Mouse (Mus musculus) right cerebral cortex, postnatal 14 days (tissue): ENCODE measurements around the gene Siah1b.
A peak's percentile ranks its signal among the peaks of the same experiment; 100 is the strongest.

ENCODE experiments used
- DNase-seq: peaks from one replicate; pipeline ENCODE4 v3.0.0; 2022

Gene Siah1b

DNA sequence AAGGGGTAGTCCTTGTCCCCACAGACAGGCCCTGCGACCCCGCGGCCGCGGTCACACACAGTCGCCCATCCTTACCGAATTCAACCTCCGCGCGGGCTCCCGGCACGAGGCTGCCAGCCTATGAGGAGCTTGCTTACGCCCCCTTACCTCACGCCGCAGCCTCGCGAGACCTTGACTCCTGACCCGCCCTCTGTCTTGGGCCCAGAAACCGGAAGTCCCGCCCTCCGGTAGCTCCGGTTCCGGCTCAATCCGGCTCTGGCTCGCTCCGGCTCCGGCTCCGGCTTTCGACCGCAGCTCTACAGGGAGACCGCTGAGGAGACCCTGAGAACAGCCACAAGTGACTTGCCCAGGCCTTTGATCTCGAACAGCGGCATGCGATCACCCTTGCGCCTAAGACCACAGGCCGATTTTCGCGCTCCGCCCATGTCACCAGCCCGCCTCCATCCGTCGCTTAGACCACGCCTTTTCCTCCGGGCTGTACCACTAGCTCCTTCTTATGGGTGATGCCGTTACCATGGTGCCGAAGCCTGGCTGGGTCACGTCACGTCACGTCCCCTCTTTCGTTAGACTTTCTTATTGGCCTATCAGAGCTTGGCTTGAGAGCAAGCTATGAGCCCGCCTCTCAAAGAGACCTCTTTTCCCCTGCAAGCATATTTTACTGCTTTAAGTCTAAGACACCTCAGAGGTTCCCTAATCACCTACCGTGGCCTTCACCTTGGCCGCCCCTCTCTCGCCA lies at the start of gene Siah1b:
Gene Siah1b (minus strand): TSS at position 454 of the 736 bp plus-strand sequence.
- peak; percentile 87 for DNase-seq

DNA sequence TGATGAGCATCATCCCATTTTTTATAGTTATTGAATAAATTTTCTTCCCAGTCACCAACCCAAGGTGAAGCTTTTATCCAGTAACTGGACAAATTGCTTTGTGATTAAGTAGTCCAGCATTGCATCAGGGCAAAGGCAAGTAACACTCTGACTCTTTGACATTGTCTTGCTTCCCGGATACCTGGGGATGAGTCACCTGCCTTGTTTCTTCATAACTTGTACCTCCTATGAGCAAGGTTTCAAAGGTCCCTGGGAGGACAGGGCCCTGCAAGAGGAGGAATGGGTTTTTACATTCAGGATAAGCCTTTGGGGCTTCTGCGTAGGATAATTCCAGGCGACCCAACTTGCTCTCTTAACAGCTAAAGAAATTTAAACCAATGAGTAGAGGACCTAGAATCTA lies 47.6 kb upstream of the Siah1b start:
- no peak for DNase-seq

- no peak for DNase-seq
Measured at GRCm38 (mm10) chrX:164113744-164114143, 37.5 kb upstream of the Siah1b start.

GRCm38 (mm10) chrX:164111146-164111545 lies 34.9 kb upstream of the Siah1b start:
- no peak for DNase-seq

GRCm38 (mm10) chrX:164102656-164103055 lies 26.4 kb upstream of the Siah1b start:
- DNase-seq, result no peak

GRCm38 (mm10) chrX:164102198-164102597 lies 25.9 kb upstream of the Siah1b start:
- DNase-seq, result no peak

- DNase-seq, result no peak
Measured at GRCm38 (mm10) chrX:164101483-164101882, 25.2 kb upstream of the Siah1b start.

- no peak for DNase-seq
Measured at GRCm38 (mm10) chrX:164095838-164096237, 19.5 kb upstream of the Siah1b start.

- no peak for DNase-seq
Measured at GRCm38 (mm10) chrX:164093435-164093834, 17.1 kb upstream of the Siah1b start.

DNA sequence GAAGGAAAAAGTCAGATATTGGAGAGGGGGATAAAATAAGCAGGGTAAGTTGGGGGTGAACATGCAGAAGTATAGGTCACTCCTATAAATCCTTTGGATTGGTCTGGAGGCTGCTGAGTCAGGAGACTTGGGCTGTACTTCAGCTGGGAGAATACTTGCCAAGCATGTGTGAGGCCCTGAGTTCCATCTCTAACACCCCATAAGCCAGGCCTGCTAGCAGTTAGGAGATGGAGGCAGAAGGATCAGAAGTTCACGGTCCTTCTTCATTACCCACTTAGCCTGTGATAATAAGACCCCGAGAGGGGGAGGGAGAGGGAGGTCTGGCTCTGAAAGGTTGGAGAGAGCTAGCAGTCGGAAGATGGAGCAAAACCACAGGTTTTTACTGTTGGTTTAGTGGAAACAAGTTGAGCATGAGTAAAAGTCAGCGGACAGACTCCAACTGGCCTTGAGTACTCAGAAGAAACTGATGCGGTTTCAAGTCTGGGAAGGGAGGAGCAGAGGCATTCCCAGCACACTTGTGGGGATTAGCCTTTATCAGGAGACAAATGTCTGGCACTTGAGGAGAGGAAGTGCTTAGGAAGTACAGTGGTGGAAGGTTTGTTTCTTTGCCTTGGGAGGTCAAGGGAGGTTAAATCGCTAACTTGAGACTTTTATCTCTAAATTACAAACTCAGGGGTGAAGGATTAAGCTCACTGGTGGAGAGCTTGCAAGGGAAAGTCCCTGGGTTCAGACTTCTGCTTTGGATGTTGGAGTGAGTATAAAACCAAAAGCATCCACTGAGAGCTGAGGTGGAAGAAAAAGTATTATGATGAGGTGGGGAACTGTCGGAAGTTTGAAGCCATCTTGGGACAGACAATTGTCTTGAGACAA lies 16.2 kb upstream of the Siah1b start:
- no peak for DNase-seq

DNA sequence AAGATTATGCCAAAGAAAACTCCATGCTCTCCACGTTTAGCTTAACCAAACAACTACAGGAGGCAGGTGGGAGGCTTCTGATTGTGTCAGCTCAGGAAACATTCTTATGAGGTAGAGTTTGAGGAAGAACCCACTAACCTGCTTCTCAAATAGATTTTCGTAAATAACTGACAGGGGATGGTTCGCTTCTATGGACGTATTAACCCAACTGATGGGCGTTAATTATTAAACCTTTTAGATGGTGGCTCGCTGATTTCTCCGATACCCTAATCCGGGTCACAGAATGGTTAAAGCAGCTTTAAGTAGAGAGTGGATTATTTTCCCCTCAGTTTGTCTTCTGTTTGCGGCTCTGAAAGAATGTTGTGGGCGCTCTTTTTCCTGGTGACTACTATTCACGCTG lies 13.6 kb upstream of the Siah1b start:
- DNase-seq, result no peak

GRCm38 (mm10) chrX:164088582-164088981 lies 12.3 kb upstream of the Siah1b start, which contains the start of gene Cltrn:
Gene Cltrn (plus strand): TSS chrX:164088830.
- DNase-seq, result no peak

DNA sequence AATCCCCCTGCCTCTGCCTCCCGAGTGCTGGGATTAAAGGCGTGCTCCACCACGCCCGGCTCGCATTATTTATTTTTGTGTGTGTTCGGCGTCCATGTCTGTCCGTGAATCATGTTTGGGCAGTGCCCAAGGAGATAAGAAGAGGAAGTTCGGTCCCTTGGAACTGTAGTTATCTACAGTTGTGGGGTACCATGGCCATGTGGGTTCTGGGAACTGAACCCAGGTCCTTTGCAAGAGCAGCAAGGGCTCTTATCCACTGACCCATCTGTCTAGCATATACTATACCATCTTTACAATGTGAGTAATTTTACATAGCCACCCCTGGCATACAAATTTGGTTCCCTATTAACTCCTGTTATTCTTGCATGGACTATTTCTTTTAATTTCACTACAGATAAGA lies 5.7 kb upstream of the Siah1b start:
- no peak for DNase-seq

DNA sequence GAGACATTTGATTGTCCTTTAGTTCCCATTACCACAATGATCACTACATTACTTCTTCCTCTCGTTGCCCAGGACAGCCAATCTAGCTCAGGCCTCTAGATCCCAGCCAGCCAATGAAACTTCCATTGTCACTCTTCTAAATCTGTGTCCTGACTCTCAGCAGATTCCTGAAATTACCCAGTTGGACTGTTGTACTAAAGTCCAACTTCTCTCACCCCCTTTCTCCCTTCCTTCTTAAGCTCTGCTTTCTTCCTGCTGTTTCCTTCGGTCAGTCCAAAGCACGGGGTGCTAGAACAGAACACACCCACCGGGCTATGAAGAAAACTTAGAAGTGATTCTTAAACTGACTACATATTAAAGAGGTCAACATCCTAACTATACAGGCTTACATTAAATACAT lies 7.3 kb downstream of the Siah1b start:
- DNase-seq, result no peak

DNA sequence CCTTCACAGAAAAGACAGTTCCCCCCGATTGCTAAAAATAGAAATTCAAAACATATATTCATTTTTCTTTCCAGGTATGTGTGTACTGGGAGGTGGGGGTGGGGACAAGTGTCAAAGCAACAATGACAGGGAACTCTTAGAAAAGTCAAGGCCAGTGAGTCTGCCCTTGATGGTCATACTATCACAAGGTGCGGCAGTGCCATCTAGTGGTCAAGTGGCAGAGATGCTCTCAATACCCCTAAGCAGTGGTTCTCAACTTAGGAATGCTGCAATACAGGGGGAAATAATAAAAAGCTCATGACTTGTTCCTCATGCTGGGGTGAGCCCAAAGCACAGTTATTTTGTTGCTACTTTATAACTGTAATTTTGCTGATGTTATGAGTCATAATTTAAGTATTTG lies 10.1 kb downstream of the Siah1b start:
- DNase-seq, result peak; percentile 69

GRCm38 (mm10) chrX:164059070-164059469 lies 17.2 kb downstream of the Siah1b start:
- DNase-seq, result no peak

DNA sequence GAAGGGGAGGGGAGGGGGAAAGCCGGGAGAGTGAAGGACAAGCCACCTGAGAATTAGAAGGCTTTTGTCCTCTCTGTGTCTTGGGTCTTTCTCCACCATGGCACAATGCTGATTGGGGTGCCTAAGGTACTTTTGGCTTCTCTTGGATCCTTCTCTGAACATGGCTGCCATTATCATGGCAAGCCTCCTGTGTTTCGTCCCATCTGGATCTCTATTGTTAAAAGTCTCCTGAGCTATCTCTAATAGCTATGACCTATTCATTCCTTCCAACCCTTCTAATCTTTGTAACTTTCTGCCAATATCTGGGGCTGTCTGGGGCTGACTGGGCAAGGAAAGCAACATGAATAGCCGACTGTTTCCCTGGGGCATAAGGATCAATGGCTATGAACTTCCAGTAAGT lies 17.8 kb downstream of the Siah1b start:
- DNase-seq, result no peak

DNA sequence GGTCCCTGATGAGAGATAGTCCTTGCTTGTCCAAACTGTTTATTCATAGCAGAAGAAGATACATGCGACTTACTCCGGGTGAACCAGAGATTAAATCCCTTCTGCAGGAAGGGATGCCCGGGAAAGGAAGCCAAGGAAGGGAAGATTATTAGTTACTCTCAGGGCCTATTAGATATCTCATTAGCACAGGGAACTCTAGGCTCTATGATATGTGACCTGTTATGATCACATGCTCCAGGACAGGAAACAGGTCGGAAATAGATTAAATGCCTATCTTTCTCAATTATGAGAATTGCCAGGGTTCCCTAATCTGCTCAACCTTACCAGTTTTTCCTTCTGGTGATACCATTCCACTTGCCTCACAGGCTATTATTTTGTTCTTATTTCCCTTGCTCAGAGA lies 20.6 kb downstream of the Siah1b start:
- DNase-seq, result no peak

GRCm38 (mm10) chrX:164046736-164047135 lies 29.6 kb downstream of the Siah1b start:
- no peak for DNase-seq

- peak; percentile 32 for DNase-seq
Measured at GRCm38 (mm10) chrX:164042069-164042468, 34.2 kb downstream of the Siah1b start.

DNA sequence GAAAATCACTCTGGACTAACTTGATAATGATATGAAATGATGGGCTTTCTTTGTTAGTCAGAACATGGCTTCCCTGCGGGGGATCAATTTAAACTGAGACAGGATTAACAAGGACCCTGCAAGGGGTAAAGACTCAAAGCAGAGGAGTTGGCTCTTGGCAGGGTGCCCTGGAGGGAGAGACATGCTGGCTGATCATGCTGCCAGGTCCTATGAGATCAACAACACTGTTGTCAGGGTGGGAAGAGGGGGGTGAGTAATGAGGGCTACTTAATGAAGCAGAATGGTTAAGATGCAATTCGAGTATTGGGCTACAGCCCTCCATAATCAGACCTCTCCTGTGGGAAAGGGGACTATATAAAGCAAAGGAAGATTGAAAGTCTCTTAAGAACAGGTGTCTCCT lies 37.4 kb downstream of the Siah1b start:
- no peak for DNase-seq

GRCm38 (mm10) chrX:164035931-164036330 lies 40.4 kb downstream of the Siah1b start:
- DNase-seq, result no peak

DNA sequence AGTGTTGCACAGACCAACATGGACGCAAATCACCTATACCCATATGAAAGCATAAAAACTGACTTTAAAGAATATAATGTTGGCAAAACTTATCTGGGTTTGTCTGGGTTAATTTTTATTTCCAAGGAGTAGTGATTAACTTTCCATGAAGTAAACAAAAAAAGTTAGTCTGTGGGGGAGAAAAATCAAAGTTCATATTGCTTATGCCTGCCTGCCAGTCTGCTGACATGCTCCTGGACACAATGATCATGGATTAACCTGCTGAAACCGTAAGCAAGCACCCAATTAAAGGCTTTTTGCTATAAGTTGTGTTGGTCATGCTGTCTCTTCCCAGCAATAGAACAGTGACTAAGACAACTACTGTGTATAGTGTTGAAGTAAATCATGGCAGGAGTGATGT lies 40.9 kb downstream of the Siah1b start:
- no peak for DNase-seq

DNA sequence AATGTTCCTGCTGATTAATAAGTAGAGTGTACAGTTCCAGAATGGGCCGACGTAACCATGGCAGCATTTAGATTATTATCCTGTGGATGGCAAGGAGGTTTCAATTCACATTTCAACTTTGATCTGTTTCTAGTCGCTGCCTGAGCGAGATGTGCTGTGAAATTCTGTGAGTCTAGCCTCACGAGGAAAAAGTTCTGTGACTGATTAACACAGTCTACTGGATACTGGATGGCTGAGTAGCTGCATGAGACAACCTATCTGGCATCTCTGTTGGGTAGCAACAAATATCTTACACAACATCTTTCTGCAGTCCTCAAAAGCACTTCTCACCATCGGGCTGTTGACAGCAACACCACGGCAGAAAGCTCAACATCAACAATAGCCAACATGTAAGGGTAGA lies 43.8 kb downstream of the Siah1b start:
- DNase-seq, result no peak
